ENCODE assay signal across 8 mouse cellular contexts in the genomic region with DNA sequence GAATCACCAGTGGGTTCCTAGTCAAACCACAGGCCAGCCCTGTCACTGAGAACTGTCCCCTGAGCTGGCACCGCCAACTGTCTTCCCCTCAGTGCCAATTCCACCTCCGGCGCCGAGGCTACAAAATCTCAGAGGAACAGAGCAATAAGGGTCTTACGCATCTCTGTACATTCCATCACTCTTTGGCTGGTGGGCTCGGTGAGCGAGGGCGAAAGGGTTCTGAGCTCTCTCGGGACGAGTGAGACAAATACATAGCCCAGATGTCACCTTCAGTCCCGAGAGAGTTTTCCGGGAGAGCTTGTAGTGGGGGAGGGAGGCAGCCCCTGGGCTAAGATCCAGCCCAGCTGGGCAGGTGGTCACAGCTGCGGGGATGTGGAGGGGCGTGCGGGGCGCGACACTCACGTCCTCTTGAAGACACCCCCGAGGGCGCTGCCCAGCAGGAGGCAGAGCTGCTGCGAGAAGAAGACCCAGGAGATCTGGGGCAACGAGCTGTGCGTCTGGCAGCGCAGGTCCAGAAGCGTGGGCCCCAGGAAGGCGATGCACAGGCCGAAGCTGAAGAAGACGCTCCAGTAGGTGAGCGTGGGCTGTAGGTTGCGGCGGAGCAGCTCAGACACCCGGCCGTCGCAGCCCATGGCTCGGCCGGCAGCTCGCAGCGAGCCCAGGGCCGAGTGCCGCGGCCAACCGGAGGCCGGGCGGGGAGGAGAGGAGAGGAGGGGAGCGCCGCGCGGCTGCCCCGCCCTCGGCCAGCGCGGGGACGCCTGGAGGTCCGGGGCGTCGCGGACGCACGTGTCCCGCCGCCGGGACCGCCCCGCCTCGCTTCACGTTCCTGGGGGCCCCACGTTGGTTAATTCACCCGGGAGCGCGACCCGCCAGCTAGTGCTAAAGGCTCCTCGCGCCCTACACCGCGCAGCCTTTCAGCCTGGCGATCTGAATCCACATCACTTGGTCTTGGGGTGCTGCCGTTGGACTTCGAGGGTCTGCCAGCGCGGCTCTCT. TPM values are rescaled to one million over a fixed set of nuclear protein-coding genes. Genes with fewer than 3 reads are reported as not detected.
DNase-seq lines count a peak whose midpoint lies in the region; ATAC-seq lines count a peak whose summit lies in the region.

A gene (minus strand): TSS at position 802 of the 995 bp plus-strand sequence.

- 3% methylated on average over 68 of the region's 80 CpGs for WGBS in forebrain, embryonic 16.5 days
- WGBS in lung, embryonic 15.5 days: 2% methylated on average over 63 of the region's 80 CpGs

- peaks cover 20% of the 10 kb centered on the region for H3K27me3 ChIP-seq in forebrain, embryonic 16.5 days (replicated peaks; ENCODE audit: control insufficient read depth, insufficient read depth, low read length)
- peaks cover 50% of the 10 kb centered on the region for H3K27me3 ChIP-seq in lung, embryonic 15.5 days

- no peaks in the 10 kb centered on the region for H3K9me3 ChIP-seq in forebrain, embryonic 16.5 days (ENCODE audit: control insufficient read depth, low read length)
- H3K9me3 ChIP-seq in lung, embryonic 15.5 days: no peaks in the 10 kb centered on the region

- H3K27ac ChIP-seq in forebrain, embryonic 16.5 days (ENCODE audit: low read length): no peak within 1 kb of the TSS
- no peak within 1 kb of the TSS for H3K27ac ChIP-seq in lung, embryonic 15.5 days

- peak within 1 kb of the TSS; percentile 63 for H3K9ac ChIP-seq in forebrain, embryonic 16.5 days (replicated peaks; ENCODE audit: low read depth, low read length)
- H3K9ac ChIP-seq in lung, embryonic 15.5 days: peak within 1 kb of the TSS; percentile 49

- peak within 1 kb of the TSS; percentile 50 for H3K4me3 ChIP-seq in forebrain, embryonic 16.5 days (replicated peaks; ENCODE audit: low read length)
- H3K4me3 ChIP-seq in lung, embryonic 15.5 days: peak within 1 kb of the TSS; percentile 47

- H3K4me2 ChIP-seq in forebrain, embryonic 16.5 days (ENCODE audit: low read length): peak within 1 kb of the TSS; percentile 94
- peak within 1 kb of the TSS; percentile 98 for H3K4me2 ChIP-seq in lung, embryonic 15.5 days

- peak; percentile 84 for ATAC-seq in cerebellum, adult (ENCODE audit: insufficient number of reproducible peaks, low FRiP score, low TSS enrichment)
- peak; percentile 75 for ATAC-seq in forebrain, embryonic 16.5 days
- ATAC-seq in lung, embryonic 15.5 days (ENCODE audit: borderline replicate concordance, extremely low read depth, low FRiP score, low TSS enrichment): peak; percentile 85

- H3K4me1 ChIP-seq in forebrain, embryonic 16.5 days (replicated peaks; ENCODE audit: control insufficient read depth, insufficient read depth, low read length): peaks cover 17% of the 10 kb centered on the region
- peaks cover 15% of the 10 kb centered on the region for H3K4me1 ChIP-seq in lung, embryonic 15.5 days

- peak; percentile 20 for DNase-seq in ES-CJ7 (ENCODE audit: low read depth, low spot score)
- DNase-seq in heart, postnatal 4 days: peak; percentile 56
- peak in 1 of 2 experiments; percentile 29 for DNase-seq in layer of hippocampus, adult 8-10 months (ENCODE audit: low spot score in 2 of 2)
- peak; percentile 70 for DNase-seq in ovary, postnatal 36 days (ENCODE audit: low spot score)
- peak; percentile 51 to 62 for DNase-seq in thymus, postnatal 36 days

- no peaks in the 10 kb centered on the region for H3K36me3 ChIP-seq in forebrain, embryonic 16.5 days (ENCODE audit: control insufficient read depth, insufficient read depth)
- H3K36me3 ChIP-seq in lung, embryonic 15.5 days: no peaks in the 10 kb centered on the region

RNA-seq across cellular contexts. Expression of the gene that starts here (rescaled TPM):
- 10.9 and 11.2 TPM in 2 replicates for polyA plus RNA-seq in forebrain, embryonic 16.5 days (2015; fragmentation: Nextera tagmentation; extraction: Ambion mirVana)
- 1 to 10 TPM; 1.3 to 1.4 TPM for total RNA-seq in heart, postnatal 4 days (2021)
- total RNA-seq in layer of hippocampus, adult 8-10 months (2022): 10 to 100 TPM; 64.6 to 84.2 (median 78.5) TPM
- polyA plus RNA-seq in lung, embryonic 15.5 days (2015; fragmentation: Nextera tagmentation; extraction: Ambion mirVana): 15.0 and 16.3 TPM in 2 replicates

Comparison
In these comparisons a context has a peak if more than half of its experiments do, and no peak if none do; other contexts are left out.
1. RNA of the gene that starts here (total RNA-seq): 64.6 to 84.2 TPM in layer of hippocampus, adult 8-10 months; 1.3 to 1.4 TPM in heart, postnatal 4 days; every median in the first group is over 10 times any median in the second.
2. Peak in every context shown above with its lines, with median percentiles within 50 percentile points of each other: ATAC-seq.